Mouse (Mus musculus): ENCODE measurements at regions not wholly inside any gene's neighbourhood (a gene's known extent, or its start where the extent isn't known, plus 50 kb on each side); places are given as distances from the start of the nearest gene placed in this dataset.
A peak's percentile ranks its signal among the peaks of the same experiment; 100 is the strongest.
"Not testable (repeated sequence)": the region's sequence is repeated elsewhere in the genome, so short reads cannot be mapped to it uniquely, and the experiment has no call there.

DNA sequence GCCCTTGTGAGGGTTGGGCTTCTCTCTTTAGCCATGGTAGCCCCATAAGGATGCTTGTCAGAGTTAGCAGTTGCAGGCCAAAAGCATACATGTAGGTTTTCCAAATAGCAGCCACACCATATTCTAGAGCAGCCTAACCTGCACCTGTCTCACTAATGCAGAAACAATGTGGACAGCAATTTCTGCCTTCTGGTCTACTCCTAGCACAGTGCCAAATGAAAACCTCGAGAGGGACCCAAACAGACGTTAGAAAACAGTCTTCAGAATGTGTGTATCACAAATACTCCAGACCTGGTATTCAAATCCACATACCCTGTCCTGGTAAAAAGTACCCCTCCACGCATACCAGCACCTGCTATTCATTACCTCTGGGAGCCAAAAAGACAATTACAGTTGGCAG lies 368.9 kb upstream of the Ngly1 start:
- DNase-seq: peak; percentile 59

DNA sequence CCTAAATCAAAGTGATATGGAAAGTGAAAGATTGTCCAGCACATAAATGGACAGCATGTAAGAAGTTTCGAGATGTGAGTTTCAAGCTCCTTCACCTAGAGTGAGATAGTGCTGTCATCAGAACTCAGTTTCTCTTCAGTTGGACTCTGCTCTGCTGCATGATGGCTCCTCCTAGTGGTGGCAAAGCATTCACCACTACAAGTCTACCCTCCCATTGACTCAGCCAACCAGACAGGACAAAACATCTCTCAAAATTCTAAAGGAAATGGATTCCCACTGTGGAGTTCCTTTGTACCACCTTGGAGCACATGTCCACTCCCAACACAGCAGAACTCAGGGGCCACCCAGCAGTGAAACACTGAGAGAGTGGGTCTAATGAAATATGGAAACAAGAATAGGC lies 367.8 kb upstream of the Ngly1 start:
- peak; percentile 37 for DNase-seq

DNA sequence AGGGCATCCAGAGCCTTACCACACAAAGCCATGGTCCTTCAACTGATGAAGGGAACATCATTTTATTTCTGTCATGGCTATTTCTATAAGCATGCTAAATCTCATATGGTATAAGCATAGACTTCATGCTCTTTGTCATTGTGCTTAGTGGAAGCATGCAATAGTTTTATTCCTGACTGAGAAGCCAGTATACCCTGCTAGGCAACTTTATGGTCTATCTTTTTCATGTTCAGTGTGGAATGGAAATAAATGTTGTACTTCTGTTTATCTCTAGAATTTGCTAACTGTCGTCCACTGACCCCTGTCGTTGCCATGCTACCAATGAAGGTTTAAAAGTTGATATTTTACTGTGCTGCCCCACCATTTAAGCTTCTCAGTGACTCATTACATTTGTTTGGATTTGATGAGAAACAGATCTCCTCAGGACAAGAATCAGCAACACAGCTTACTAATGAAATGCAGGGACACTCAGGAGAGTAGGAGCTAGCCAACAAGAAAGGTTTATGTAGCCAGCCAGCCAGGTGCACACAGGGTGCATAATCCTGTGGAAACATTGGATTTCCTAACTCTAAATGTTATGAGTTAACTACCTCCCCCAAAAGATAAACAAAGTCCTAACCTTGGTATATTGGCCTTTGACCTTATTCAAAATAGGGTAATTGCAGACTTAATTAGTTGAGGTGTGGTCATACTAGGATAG lies 364.3 kb upstream of the Ngly1 start:
- peak; percentile 67 for DNase-seq

DNA sequence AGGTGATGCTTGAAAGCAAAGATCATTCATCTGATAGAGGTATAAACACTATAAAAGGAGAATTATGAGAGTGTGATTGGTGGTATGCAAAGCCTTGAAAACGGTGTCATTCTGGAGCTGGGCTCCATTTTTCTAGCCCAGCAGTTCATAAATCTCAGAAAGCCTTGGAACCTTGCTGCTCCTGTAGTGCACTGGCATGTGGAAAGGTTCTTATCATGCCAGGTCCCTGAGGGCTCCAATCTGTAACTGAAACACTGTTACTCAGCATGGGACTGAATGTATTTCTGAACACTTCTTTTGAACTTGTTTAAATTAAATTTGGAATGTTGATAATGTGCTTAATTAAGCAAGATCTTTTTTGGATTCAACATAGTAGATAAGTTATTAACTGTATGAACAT lies 352.0 kb upstream of the Ngly1 start:
- DNase-seq: peak; percentile 52

DNA sequence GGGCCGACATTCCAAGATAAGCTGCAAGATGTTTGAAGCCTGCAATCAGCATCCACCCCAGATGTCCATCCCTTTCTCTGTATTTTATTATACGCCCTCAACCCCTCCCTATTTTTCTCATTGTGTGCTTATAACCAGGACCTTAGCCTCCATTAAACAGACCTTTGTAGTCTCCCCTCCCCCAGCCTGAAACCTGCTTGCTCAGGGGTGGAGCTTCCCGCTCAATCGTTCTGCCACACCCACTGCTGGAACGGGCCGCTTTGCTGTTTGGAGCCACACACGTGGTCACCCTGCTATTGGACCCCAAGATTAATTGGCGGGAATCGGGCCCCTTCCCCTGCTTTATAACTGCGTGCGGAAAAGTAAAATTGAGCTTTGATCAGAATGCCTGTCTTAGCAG lies 342.7 kb upstream of the Ngly1 start:
- not testable (repeated sequence) for DNase-seq

DNA sequence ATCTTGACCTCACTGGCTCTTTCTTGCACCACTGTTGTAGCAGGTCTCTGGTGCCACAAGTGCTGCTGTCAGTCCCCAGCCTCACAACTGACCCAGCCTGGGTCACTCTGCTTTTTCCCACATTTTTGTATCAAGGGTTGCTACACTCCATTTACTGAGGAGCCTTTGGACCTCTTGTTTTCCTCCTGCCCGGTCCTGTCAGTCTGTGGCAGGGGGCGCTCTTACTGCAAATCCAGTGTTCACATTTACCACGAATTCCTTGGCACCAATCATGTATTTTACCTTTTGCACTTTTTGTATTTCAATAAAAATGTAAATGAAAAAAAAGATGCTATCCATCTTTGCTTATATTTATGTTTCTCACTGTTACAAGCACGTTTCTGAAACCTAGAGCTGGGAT lies 335.9 kb upstream of the Ngly1 start:
- not testable (repeated sequence) for DNase-seq

DNA sequence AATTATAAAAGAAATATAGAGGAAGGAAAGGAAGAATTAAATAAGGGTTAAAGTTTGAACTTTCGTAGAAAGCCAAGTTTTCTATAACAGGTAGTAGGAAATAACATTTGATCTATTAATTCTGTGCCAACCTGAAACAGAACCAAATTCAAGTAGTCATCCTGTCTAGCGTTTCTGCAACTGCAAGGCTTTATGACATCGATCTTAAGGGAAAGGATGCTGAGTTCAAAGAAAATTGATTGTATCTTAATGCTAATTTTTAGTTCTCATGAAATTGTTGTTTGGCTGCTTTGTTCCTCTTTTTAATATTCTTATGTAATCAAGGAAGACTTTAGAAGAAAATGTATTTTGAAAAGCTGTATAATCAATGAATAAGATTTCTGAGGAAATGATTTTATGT lies 334.9 kb upstream of the Ngly1 start:
- DNase-seq: no peak

DNA sequence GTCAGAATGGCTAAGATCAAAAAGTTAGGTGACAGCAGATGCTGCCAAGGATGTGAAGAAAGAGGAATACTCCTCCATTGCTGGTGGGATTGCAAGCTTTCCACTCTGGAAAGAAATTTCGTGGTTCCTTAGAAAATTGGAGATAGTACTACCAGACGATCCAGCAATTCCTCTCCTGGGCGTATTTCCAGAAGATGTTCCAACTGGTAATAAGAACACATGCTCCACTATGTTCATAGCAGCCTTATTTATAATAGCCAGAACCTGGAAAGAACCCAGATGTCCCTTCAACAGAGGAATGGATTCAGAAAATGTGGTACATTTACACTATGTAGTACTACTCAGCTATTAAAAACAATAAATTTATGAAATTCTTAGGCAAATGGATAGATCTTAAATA lies 324.4 kb upstream of the Ngly1 start:
- DNase-seq: peak; percentile 69

DNA sequence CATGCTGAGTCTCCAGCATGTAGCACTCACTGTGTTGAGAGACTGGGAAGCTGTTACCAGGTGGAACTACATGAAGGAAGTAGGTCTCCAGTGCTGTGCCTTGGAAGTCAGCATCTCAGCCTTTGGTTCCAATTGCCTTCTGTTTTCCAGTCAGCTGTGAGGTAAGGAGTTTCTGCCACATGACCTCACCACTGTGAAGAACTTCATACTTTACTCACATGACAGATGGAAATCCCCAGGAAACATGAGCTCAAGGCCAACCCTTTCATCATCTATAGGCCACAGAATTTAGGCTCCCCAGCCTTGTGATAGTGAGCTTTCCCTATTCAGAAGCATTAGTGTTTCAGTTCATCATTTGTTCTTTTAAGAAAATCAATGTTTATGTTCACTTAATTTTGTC lies 314.4 kb upstream of the Ngly1 start:
- no peak for DNase-seq

DNA sequence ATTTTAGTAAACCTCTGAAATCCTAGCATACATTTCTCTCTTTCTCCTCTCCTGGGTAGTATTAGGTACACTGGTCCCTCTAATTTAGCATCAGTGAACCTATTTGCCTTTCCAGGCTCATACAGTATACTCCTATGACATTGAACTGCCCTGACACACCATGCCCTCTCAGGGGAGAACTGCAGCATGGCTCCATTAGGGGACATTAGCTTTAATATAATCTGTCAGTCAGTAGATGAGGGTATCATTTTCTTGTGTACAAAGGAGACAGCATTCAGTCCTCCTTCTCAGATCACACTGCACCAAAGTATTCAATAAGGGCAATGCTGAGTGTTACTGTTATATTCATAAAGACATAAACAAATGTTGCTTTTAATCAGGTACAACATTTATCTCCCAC lies 278.8 kb upstream of the Ngly1 start:
- no peak for DNase-seq

DNA sequence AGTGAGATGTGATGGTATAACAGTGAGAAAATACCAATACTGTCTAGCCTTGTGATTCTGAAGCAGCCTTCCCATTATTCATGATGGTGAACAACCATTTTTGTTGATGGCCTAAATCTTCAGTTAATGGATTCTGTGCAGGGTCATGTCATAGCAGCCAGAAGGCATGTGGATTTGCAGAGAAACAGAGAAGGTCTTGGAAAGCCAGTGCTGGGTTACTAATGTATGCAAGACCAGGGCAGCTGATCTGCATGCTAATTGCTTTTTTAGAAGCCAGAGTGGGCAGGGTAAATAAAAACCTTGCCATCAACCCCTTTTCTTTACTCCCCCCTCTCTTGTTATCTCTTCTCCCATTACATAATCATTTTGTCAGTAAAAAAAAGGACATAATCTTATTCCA lies 278.3 kb upstream of the Ngly1 start:
- no peak for DNase-seq

DNA sequence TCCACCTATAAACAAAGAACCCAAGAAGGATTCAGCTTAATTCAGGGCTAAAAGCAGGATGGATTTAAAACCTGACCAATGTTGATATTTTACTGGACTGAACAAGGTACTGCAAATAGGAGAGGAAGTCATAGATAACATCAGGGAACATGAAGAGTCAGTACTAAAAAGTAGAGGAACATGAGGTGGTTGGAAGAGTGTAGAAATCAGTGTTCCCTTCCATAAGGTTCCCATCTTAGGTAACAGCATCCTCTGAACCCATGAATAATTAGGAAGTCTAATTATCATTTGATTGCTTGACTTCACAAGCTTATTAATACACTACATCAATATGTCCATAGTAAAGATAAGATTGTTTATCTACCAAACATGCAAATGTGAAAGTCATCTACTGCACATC lies 277.8 kb upstream of the Ngly1 start:
- no peak for DNase-seq

DNA sequence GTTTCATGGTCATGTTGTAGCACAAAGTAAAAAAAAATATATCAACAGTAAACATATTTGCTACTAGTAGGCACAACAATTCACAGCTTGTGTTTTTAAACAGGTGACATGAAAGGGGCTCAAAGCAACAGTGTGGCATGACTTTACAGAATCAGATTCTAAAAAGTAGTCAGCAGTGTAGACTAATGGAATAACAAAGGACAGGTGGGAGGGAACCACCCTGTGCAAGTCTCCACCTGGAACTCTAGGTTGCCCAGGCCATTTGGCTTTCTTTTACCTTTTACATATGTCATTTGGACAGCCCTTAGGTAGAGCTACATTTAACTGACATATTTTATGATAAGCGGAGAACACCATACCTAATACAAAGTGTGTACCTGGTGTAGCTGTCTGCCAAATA lies 271.7 kb upstream of the Ngly1 start:
- no peak for DNase-seq

DNA sequence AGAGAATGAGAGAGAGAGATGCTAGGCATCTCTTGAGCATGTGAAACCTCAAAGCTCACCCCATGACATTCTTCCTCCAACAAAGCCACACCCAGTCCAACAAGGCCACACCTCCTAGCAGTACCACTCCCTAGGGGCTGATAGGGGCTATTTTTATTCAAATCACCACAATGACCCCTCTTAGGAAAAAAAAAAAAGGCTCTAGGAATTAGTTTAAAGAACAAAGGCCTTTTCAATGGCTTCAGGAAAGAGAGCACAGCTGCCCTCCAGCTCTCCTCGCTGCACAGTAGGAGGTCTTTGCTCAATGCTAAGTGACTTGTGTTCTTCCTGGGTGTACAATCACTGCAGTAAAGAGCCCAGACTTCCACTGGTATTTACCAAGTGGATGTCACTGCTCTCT lies 270.8 kb upstream of the Ngly1 start:
- DNase-seq: no peak

DNA sequence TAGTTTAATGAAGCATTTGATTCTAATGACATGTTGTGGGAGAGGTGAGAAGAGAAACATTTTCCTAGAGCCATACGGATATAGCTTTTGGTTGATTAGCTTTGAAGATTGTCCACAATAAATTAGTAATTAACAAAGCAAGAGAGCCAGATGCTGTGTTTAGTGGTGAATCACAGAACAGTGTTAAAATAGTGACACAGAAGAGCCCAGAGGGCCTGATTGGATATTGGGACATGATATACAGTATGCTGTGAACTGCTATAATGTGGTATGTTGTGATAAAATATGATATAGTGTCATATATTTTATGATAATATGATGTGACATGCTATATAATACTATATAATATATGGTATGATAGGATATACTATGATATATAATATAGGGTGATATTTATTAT lies 243.7 kb upstream of the Ngly1 start:
- no peak for DNase-seq

DNA sequence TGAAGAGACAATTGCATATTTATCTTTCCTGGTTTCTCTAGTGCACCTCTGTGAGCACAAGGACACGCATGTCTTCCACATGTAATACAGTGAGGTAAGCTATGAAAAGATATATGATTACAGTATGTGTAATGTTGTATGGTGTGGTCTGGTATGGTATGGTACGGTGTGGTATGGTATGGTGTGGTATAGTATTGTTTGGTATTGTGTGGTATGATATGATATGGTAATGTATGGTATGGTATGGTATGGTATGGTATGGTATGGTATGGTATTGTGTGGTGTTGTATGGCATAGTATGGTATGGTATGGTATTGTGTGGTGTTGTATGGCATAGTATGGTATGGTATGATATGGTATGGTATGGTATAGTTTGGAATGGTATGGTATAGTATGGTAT lies 242.1 kb upstream of the Ngly1 start:
- DNase-seq: no peak

DNA sequence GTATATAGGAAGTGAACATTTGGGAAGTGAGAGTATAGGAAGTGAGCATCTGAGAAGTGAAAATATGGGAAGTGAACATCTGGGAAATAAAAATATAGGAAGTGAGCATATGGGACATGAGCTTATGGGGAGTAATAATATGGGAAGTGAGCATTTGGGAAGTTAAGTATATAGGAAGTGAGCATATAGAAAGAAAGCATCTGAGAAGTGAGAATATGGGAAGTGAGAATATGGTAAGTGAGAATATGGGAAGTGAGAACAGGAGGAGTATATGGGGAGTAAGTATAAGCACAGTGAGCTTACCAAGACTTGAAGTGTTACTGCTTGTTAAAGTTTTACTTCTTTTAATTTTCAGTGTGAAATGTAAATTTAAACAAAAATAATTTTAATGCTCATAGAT lies 239.3 kb upstream of the Ngly1 start:
- DNase-seq: no peak

DNA sequence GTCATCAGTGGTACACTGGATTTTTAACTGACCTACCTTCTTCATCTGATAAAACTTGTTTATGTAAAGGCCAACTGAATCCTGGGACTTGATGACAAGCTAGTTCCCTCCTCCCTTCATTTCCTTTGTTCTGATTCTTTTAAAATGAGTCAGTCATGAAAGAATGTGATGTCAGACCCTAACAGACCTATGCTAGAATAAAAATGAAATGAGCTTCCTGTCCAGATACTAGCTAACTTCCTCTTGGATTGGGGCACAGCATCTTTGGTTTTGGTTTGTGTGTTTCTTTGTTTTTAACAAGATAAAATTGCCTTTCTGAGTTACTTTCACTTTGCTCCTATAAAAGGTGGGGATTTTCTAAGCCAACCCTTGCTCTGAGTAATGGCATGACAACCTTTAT lies 225.2 kb upstream of the Ngly1 start:
- no peak for DNase-seq

DNA sequence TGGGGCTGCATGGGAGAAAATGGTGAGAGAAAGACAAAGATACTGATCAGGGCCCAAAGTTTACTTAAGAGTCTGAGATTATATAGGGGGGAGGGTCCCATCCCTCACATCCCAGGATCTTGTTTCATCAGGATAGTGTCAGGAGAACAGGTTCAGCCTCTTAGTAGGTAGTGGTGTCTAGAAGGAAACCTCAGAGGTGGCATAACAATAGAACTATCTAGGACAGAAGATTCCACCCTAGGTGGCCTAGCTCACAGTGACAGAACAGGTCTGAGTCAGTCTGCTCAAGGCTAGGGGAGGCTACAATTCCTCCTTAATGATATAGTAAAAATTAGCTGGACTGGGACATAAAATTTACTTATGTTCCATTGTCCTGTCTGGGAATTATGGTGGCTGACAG lies 211.3 kb upstream of the Ngly1 start:
- no peak for DNase-seq

DNA sequence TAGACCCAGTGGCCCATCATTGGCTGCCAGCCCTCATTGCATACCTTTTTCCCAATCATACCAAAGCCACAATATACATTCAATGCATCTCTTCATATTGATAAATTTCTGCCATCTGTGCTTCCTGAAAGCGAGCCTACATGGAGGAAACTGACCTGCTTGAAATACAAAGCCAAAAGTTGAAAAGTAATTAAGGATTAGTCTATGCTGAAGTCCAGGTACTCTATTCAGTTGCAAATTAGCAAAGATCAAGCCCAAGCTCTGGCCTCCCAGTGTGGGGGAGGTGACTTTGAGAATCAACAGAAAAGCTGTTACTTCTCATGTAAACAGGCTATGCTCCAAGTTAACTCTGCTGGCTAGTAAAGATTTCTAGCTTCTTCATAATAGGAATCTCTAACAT lies 210.7 kb upstream of the Ngly1 start:
- no peak for DNase-seq

DNA sequence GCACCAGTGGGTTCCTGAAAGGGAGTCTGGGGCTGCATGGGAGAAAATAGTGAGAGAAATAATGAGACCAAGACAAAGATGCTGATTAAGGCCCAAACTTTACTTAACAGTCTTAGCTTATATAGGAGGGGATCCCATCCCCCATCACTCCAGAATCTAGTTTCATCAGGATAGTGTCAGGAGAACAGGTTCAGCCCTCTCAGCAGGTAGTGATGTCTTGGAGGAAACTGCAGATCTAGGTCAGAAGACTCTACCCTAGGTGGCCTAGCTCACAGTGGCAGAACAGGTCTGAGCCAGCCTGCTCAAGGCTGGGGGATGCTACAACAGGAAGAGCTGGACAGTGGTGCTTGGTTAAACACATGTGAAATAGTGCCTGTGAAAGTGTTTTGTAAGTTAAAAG lies 204.6 kb upstream of the Ngly1 start:
- DNase-seq: peak; percentile 13

DNA sequence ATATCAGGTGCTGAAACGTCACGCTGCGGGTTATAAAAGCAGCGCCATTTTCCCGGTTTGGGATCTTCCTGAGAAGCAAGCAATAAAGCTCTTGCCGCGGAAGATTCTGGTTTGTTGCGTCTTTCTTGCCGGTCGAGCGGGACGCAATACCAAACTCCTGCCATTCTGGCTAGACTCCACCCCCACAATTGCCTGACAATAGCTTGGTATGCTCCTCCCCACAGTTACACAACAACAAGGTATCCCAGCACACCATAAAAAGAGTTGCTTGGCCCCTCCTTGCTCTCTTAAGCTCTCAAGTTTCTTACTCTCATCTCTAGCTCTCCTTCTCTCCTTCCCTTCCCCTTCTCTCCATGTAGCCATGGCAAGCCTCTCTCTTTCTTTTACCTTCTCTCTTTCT lies 176.5 kb upstream of the Ngly1 start:
- DNase-seq: not testable (repeated sequence)

DNA sequence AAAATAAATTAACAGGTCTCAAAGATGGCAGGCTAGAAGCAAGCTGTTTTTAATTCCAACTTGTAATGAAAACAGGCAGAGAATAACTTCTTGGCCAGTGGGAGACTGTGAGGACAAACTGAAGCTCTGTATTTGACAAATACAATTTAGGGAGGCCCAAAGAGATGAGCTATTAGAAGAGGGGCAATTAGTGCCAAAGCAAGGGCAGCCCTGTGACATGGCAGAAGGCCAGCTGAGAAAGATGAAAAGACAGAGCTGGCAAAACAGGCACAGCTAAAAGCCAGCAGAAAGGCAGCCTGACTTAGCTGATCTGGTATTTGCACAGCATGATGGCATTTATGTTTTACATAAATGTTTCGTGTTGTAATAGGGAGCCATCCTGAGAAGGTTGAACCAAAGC lies 175.0 kb upstream of the Ngly1 start:
- peak; percentile 84 for DNase-seq

DNA sequence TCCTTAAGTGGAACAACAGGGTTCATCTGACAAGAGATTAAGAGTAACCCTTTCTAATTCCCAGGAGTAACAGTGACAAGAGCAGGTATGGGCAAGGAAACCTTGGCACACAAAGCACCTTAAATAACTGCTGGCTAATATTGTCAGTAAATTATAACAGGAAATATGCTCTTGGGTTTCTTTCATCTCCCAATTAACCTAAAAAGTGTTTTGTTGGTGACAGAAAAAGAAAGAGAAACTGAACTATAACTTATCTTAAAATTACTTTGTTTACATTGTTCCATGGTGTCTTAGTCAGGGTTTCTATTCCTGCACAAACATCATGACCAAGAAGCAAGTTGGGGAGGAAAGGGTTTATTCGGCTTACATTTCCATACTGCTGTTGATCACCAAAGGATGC lies 170.0 kb upstream of the Ngly1 start:
- DNase-seq: no peak

DNA sequence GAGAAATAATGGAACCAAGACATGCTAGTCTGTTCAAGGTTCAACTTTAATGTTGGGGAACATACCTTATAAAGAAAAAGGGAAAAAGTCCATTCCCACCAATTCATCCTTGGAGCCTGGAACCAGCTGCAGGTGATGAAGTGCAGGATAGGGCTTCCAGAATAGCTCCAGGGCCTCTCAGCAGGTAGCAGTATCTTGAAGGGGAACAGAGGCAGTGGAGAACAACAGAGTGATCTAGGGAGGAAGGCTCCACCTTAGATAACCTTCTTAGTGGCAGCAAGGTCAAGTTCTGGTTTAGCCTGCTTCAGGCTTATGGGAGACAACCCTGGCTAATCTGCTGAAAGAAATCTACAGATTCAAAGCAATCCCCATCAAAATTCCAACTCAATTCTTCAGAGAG lies 161.8 kb upstream of the Ngly1 start:
- DNase-seq: not testable (repeated sequence)
